Mouse (Mus musculus) right cerebral cortex, postnatal 10 days (tissue): ENCODE results near the gene Olig3.

Source experiments
- DNase-seq, 2 experiments: peaks; one replicate each; pipeline ENCODE4 v3.0.0; 2021; ENCODE audit warnings: low spot score in 2 of 2

The Olig3 gene

DNA sequence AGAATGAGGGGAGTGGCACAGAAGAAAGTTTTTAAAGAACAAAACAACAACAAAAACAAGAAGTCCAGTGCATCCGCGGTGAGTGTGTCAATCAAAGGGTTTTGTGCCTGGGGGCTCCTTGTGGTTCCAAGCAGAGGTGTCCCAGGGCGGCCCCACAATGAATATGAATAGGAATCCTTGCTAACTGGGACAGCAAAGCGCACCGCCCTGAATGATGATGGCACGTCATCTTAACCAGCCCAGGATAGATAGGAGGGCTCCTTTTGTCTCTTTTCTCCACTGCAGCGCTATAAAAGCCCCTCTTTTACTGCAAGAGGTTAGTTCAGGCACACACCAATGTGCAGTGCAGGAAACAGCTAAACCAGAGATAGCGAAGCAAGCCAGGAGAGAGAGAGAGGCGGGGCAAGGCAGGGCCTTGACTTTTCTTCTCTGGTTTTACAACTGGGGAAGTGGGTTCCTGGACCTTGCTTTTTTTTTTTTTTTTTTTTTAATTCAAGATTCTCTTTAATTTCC is at the start of gene Olig3:
Gene Olig3, plus strand, starts transcription at position 463 of the 513 bp plus-strand sequence.
- DNase-seq = no peak

DNA sequence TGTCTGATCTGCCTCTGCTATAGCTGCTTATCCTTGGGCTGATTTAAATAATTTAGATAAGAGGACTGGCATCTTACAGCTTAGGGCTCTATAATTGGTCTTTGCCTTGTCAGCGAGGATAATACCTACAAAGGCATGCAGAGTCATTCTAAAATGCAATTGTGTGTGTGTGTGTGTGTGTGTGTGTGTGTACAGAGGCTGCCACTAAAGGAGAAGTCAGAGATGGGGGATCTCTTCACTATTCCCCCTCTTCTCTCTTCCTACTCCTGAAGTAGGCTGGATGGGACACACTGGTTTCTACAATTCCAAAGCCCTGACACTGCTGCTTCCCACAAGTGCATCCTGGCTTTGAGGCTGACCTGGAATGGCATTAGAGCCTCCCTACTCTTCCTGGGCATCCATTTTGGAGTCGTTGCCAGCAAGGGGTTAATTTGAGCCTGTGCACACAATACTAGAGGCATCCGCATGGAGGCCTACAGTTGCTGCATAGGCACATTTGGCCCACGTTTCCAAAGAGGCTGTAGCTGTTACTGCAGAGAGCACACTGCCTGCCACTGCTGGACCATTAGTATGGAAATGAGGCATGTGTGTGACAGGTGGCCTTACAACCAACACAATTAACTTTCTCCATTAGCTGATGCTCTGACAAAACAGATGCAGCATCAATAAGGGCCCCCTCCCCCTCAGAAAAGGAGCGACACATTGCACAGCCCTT is 46.5 kb upstream of the Olig3 start:
- DNase-seq = peak; percentile 21

DNA sequence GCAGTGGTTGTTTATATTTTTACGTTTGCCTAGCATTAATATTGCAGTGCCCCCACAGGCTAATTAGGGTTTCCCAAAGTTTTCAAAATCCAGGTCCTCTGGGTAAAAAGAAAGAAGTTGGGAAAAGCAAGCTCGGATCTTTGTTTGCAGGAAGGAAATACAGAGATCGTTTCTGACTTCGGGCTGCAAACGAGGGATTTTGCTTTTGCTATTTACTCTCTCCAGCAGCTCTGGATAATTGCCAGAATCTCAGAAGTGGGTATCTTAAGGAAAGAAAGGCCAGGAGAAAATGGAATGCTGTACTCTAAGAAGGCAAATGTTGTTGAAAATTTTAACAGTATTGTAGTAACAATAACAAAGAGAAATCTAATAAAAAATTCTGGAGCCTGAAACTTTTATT is 45.9 kb upstream of the Olig3 start:
- no peak for DNase-seq

DNA sequence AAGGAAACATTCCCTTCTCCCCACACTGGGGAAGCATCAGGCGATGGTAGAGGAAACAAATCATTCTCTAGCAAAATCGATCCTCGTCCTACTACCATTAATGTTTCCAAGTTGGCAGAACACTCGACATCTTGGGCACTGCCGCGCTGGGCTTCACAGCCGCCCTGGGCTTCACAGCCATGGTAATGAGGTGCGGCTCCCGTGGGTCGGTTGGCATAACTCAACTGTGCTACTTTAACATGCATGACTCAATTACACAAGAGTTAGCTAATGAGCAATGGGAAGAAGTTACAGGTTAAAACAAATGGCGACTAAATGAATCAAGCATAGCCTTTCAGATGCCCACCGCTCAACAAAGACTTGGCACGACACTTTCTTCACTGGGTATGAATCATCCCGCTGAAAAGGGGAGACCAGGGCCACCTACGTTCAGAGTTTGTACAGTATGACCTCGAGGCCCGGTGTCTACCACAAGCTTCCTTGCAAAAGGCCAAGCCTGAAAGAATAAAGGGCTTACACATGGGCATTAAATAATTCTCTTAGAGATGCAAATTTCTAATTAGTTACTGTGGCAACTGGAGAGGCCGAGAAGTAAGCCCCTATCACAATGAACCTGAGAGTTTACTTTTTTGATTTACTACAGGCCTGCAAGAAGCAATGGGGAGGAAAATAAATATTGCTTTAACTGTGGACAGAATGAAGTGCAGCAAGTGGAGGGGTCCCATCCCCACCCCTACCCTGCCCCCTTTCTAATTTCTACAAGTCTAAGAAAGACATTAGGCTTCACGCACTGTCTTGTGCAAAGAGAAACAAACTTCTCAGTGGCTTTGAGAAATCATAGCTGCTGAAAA is 38.1 kb upstream of the Olig3 start:
- DNase-seq = no peak

DNA sequence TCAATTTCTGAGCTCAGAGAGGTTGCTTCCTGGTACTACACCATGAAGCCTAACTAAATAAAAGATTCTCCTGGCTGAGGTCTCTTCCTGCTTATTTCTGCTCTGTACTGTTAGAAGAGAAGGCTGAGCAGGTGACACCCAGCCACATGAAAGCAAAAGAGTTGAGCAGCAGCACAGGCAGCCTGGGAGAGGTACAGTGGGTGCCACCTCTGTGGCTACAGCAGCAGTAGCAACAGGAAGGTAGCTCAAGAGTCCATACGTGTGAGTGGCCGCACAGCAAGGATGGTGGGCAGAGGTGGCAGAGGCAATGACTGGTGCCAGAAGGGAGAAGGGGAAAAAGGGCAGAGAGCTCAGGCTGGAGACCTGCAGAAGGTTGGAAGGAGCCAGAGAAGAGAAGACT is 34.6 kb upstream of the Olig3 start:
- no peak for DNase-seq

- no peak for DNase-seq
Observed at GRCm38 (mm10) chr10:19329191-19329777, 27.0 kb upstream of the Olig3 start.

DNA sequence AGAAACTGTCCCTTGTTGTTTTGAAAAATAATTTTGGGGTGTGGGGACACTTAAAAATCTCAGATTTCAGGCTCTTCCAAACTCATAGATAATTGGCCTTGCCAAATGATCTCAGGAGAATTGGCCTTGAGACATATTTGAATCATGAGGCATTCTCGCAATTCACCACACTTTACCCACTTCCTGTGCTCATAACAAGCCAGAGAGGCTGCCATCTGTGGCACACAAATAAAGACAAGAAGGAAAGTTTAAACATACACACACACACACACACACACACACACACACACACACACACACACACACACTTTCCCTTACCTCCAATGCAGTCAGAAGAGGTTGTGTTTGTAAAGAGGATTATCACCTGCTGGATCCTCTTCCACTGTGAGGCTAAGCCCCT is 22.9 kb upstream of the Olig3 start:
- no peak for DNase-seq

DNA sequence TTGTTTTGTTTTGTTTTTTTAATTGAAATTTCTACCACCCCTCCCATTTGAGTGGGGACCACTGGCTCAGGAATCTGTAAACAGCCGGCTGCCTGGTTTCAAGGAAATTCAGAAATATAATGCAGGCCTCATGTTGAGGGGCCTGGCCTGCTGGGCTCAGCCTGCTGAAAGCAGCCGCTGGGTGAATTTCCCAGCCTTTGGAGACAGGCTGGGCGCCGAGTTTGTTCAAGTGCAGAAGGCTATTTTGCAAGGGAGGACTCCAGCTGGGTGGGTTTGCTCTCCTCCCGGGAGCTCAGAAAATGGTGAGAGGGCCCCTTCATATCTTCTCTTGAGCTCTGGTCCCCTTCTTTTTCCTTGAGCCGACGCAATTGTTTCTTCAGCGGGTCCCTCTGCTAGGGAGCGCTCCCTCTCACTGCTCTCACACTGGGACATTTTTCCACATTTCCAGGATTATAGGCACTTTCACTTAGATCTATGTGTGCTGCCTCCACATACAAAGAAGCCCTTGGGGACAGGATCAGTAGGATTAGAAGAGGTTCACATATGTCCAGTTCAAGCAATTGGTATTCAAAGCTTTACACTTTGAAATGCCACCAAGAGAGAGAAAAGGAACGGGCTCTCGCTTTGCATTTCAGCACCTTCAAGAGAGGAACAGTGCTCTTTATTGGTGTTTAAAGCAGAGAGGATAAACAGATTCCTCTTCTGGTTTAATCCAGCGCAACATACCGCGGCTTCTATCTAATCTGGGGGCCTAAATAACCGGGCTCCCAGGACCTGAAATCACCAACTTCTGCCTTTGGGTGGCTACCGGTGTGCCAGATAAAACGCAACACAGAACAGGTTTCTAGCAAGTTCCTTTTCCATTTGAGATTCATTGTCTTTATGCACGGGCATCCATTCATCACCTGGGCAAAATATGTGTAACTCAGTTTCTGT is 17.4 kb upstream of the Olig3 start:
- no peak for DNase-seq

- DNase-seq = no peak
Observed at GRCm38 (mm10) chr10:19344039-19344438, 12.3 kb upstream of the Olig3 start.

- no peak for DNase-seq
Observed at GRCm38 (mm10) chr10:19349326-19349725, 7.0 kb upstream of the Olig3 start.

- no peak for DNase-seq
Observed at GRCm38 (mm10) chr10:19352006-19352877, 4.1 kb upstream of the Olig3 start.

GRCm38 (mm10) chr10:19352878-19353301 is 3.4 kb upstream of the Olig3 start:
- no peak for DNase-seq

GRCm38 (mm10) chr10:19353631-19354030 is 2.7 kb upstream of the Olig3 start:
- no peak for DNase-seq

DNA sequence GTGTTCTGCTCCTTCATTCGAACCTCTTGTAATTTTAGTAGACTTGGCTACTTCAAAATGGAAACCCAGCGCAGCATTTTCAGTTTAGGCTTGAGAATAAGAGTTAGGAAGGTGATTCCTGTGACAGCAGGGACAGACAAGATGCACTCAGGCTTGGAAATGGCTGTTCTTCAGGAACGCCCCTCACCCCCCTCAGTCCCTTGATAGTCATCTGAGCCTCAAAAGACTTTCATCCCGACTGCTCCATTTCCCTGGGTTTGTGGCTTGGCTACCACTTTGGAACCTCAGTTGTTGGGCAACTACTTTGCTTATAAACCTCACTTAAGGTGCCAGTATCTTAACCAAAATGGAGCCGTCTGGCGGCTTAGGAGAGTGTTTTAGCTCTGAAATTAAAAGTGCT is 2.2 kb upstream of the Olig3 start:
- DNase-seq = no peak

GRCm38 (mm10) chr10:19355076-19355475 is 1.3 kb upstream of the Olig3 start:
- DNase-seq = no peak

DNA sequence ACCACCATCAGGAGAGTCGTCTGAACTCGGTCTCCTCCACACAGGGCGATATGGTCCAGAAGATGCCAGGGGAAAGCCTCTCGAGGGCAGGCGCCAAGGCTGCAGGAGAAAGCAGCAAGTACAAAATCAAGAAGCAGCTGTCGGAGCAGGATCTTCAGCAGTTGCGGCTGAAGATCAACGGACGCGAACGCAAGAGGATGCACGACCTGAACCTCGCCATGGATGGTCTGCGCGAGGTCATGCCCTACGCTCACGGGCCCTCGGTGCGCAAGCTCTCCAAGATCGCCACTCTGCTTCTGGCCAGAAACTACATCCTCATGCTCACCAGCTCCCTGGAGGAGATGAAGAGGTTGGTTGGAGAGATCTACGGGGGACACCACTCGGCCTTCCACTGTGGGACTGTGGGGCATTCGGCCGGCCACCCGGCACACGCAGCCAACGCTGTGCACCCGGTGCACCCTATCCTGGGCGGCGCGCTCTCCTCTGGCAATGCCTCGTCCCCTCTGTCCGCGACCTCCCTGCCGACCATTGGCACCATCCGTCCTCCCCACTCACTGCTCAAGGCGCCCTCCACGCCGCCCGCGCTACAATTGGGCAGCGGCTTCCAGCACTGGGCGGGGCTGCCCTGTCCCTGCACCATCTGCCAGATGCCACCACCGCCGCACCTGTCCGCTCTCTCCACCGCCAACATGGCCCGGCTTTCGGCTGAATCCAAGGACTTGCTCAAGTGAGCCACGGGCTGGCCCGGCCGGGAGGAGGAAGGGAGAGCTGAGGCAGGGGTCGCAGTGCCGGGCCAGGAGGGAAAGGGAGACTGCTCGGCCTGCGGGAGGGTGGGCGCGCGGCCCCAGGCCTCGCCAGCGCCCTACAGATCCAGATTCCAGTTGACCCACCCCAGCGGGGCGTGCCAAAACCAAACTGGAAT is 648 bp downstream of the Olig3 start:
- DNase-seq = no peak

DNA sequence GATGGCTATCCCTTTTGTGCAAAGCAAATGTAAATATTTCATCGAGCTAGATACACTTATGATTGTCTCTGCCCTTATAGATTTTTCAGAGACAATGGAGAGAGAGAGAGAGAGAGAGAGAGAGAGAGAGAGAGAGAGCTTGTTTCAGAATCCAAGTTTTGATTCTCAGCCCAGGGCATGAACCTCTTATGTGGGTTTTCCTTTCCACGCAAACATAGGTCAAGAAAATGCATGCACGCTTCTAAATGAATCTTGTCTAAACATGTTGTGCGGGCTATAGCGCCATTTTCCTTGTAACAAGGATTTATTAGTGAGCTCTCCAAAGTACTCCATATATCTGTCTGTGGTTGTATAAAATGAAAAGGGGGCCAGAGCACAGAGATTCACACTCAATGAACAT is 1.5 kb downstream of the Olig3 start:
- no peak for DNase-seq

GRCm38 (mm10) chr10:19360446-19361300 is 4.3 kb downstream of the Olig3 start:
- no peak for DNase-seq
